Mouse (Mus musculus): ENCODE results near the gene Tsga10.

Tsga10 gene

DNA sequence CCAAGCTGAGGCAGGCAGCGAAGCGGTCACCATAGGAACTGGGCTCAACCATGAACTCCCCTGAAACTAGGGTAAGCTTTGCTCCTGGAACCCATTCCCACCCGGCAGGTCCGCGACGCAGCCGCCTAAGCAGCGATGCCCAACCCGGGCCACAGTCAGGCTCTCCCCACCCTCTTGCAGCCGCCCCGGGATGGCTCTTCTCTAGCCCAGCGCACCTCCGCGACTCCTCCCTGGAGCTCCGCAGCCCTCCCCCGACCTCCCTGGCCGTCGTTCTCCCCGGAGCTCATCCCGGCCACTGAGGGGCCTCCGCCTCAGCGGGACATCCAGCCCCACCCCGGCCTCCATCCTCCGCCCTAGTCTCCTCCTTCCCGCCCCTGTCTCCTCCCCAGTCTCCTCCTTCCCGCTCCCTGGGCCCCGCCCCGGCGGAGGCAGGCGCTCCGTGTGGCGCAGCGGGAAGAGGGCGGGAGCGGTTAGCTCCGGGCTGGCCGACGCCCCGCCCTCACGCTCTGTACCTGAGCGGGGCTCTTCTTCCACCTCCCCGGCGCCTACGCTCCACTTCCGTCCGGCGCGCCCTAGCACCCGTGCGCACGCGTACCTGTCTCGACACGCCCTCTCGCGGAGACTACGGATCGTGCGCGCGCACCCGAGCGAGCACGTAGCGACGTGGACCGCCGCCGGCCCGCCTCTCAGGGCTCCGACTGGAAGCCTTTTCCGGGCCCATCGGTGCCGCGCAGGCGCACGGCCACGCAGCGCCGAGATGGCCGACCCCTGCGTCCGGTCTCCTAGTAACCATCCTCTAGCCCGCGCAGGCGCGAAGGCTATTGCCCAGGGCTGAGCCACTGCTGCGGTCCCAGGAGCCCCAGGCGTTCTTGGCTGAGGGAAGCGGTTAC lies 1.5 kb downstream of the Tsga10 start:
- DNase-seq, result peak; percentile 99 to 100

DNA sequence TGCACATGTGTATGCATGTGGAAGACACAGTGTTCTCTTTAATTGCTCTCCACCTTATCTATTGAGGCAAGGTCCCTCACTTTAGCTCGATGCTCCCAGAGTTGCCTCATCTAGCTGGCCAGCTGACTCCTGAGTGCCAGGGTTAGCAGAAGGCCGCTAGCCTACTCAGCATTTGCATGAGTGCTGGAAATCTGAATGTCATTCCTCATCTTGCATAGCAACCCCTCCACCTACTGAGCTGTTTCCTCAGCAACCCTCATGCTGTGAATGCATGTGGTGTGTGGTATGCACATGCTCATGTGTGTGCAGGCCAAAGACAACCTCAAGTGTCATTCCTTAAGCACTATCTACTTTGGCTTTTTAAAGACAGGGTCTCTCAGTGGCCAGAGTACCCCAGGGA lies 15.5 kb downstream of the Tsga10 start:
- DNase-seq, result no peak

GRCm38 (mm10) chr1:37846878-37847277 lies 19.4 kb downstream of the Tsga10 start:
- peak in 1 of 2 experiments; percentile 34 for DNase-seq

GRCm38 (mm10) chr1:37831681-37832080 lies 34.5 kb downstream of the Tsga10 start:
- no peak for DNase-seq

- DNase-seq, result peak in 1 of 2 experiments; percentile 34
Measured at GRCm38 (mm10) chr1:37802291-37802690, 63.9 kb downstream of the Tsga10 start.

DNA sequence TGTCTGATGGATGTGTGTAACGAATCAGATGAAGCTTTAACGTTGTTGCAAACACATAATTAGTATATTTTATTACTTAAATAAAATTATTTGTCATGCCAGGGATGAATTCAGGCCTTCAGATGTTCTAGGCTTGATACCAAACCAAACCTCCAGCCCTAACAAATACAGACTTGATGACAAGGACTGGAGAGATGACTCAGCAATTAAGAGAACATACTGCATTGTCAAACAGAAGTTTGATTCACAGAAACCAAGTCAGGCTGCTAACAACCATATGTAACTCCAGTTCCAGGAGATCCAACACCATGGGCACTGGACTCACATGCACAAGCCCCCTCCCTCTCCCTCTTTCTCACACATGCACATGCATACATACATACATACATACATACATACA lies 65.9 kb downstream of the Tsga10 start:
- no peak for DNase-seq

DNA sequence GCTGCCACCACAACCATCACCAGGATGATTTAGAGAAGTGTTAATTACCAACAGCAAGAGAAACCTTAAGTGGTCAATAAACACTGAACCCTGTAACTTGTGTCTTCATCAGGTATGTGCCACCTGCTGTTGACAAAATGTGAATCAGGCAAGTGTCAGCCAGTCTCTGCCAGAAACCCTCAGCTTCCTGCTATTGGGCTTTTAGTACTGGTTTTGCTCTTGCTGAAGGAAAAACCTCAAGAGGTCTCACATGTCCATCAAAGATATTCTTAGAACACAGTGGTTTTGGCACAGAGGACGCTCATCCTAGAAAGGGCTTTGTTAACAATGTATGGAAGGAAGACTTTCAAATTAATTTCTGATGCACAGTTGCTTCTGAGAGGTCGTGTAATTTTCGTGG lies 66.7 kb downstream of the Tsga10 start:
- DNase-seq, result no peak

DNA sequence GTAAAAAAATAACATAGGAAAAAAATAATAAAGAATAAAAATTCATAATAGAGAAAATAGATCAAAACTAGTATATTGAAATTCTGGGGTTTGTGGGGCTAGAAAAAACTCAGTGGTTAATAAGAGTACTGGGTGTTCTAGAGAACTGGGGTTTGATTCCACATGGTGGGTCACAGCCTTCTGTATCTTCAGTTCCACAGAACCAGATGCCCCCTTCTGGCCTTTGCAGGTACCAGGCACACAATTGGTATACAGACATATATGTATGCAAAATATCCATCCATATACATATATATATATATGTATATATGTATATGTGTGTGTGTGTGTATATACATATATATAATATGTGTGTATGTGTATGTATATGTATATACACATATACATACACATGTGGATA lies 106.8 kb downstream of the Tsga10 start:
- no peak for DNase-seq

GRCm38 (mm10) chr1:37744650-37745259 lies 121.5 kb downstream of the Tsga10 start:
- no peak for DNase-seq

GRCm38 (mm10) chr1:37742602-37743270 lies 123.5 kb downstream of the Tsga10 start:
- DNase-seq, result no peak

- no peak for DNase-seq
Measured at GRCm38 (mm10) chr1:37742126-37742525, 124.1 kb downstream of the Tsga10 start.

GRCm38 (mm10) chr1:37740161-37740802 lies 125.9 kb downstream of the Tsga10 start:
- DNase-seq, result no peak

DNA sequence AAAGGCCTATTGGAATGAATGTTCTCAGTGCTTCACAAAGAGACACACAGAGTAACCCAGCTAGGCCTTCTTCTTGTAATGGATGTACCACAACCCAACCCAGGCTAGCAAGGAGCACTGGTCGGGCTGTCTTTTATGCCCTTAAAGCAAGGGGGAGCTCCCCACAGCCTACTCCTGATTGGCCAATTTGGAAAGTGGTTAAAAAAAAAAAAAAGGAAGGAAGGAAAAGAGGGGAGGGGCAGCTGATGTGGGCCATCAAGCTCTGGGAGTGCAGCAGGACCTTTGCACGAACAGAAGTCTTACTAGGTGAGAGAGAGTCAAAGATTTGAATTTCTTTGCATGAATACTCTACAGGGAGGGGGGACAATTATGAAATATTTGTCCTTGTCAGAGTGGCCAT lies 127.3 kb downstream of the Tsga10 start:
- no peak for DNase-seq

DNA sequence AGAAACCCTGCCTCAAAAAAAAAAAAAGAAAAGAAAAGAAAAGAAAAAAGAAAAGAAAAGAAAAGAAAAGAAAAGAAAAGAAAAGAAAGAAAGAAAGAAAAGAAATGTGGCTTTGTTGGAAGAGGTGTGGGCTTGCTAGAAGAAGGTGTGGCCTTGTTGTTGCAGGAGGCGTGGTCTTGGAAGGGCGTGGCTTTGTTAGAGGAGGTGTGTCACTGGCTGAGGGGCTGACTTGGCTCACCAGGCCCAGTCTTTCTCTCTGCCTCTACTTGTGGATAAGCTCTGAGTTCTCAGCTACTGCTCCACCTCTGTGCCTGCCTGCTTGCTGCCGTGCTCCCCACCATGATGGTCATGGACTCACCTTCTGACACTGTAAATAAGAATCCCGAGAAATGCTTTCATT lies 129.2 kb downstream of the Tsga10 start:
- no peak for DNase-seq

DNA sequence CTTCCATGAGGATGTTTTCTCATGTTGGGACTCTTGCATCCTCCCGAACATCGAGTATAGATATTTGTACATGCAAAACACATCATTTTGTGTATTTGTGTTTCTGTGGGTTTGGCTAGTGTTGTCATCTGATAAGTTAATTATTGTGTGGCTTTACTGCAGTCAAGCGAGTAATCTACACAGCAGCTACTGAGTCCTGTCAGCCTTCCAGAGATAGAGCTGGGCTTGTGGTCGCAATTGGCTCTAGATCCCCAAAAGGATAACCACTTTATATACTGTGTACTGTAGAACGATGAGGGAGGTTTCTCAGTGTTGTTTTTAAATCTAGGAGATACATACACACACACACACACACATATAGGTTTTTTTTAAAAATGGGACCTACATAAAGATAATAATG lies 130.3 kb downstream of the Tsga10 start:
- DNase-seq, result no peak

- no peak for DNase-seq
Measured at GRCm38 (mm10) chr1:37734841-37735240, 131.4 kb downstream of the Tsga10 start.

GRCm38 (mm10) chr1:37729353-37729752 lies 136.9 kb downstream of the Tsga10 start:
- no peak for DNase-seq

GRCm38 (mm10) chr1:37728053-37728452 lies 138.2 kb downstream of the Tsga10 start:
- no peak for DNase-seq

GRCm38 (mm10) chr1:37727186-37727585 lies 139.0 kb downstream of the Tsga10 start:
- no peak for DNase-seq

DNA sequence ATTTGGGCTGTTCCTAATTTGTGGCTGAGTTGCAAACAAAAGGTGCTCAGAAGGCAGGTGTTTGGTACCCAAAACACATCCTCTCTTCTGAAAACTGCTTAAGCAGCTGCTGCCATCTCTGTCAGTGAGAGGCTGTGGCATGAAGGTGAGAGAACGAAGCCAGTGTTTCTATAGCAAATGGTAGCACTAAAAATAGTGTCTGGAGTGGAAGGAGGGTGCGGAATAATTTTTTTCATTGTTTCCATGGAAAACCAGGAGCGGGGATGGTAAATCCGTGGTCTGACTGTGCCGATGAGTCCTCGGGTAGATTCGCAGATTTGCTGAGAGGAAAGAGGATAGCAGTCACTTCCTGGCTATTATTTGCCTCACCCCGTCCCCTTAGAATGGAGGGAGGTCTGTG lies 139.8 kb downstream of the Tsga10 start:
- DNase-seq, result no peak

DNA sequence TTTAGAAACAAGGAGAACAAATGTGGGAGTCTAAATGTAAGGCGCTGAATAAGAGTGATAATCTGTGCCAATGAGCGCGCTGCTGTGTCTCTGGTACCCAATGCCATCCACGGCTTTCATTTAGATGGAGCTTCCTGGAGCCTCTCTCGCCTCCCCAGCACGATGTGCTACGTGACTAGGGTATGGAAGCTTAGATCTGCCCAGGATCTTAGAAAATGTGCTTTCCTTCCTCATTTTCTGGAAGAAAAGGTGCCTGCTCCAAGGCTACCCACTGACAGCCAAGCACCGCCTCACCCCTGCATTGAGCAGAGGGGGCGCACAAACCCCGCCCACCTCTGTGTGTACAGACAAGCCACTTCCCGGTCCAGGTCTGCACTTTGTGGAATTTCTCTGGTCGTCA lies 140.3 kb downstream of the Tsga10 start:
- no peak for DNase-seq

DNA sequence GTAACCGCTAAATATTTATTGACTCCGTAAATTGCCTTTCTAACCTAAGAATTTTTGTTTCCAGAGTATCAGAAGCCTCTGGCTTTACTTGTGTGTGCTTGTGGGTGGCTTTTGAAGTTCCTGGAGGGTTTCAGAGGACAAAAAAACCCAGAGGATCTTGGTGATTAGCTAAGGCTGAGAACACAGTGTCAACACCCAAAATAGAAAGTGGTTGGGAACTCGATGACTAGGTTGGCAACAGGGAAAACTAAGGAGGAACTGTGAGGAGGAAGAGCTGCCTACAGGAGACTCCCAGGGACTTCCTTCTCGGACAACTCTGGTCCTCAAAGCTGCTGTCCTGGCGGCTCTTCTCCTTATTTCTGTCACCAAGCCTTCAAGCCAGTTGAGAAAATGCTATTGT lies 145.1 kb downstream of the Tsga10 start:
- no peak for DNase-seq

All from kidney, postnatal 36 days (tissue).